Mouse (Mus musculus) spleen, adult 18-20 months (tissue): ENCODE data around the gene Cyb5r1.

Source experiments
- DNase-seq, 2 experiments: peaks; one replicate each; pipeline ENCODE4 v3.0.0; 2022; ENCODE audit warnings: mixed read lengths in 2 of 2

The Cyb5r1 gene

DNA sequence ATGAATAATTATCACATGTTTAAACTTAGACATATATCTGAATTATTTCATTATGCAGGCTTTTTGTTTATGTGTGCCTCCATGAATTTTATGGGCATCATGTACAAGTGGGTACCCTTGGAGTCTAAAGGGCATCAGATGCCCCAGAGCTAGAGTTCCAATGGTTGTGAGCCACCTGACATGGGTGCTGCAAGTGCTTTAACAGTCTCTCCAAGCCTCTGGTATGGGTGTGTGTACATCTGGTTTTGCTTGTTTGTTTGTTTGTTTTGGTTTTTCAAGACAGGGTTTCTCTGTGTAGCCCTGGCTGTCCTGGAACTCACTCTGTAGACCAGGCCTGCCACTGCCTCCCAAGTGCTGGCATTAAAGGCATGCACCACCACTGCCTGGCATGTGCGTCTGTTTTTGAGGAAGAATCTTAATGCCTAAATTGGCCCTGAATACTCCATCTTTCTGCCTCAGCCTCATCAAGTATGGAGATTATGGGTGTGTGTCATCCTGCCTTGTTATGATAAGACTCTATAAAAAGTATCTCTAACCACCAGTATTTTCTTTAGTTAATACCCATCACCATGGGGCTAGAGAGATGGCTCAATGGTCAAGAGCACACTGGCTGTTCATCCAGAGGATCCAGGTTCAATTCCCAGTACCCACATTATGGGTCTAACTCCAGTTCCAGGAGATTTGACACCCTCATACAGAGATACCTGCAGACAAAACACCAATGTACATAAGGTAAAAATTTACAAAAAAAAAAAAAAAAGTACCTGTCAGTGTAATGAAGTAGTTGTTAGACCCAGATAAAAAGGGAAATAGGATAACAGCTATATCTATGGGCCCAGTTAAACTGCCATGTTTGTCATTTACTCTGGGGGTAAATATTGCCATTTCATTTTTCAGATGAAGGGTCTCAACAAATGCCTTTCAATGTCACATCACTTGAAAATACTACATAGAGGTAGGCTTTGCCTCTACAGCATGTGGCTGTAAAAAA, 55.2 kb downstream of the Cyb5r1 start:
- DNase-seq: no peak
